Mouse (Mus musculus): ENCODE measurements around the gene March6.

- TF ChIP-seq CTCF (IDR thresholded peaks at IDR 0.05; ENCODE audit: borderline replicate concordance, control insufficient read depth, extremely low read depth, insufficient read depth, low read length, poor library complexity) (no peak), POLR2A (IDR thresholded peaks at IDR 0.05; ENCODE audit: control insufficient read depth, extremely low read depth, insufficient read depth, low read length, poor library complexity) (no peak)
These were observed 31.1 kb upstream of the March6 start for GRCm38 (mm10) chr15:31561976-31562375.
